Mouse (Mus musculus): Measurements from ENCODE around the gene Gm47189. TPM values are rescaled to one million over a fixed set of nuclear protein-coding genes. Genes with fewer than 3 reads are reported as not detected.
"Not testable (repeated sequence)": the region's sequence is repeated elsewhere in the genome, so short reads cannot be mapped to it uniquely, and the experiment has no call there.

The Gm47189 gene
- polyA plus RNA-seq (2012; rRNA removed): not detected in 2 replicates

DNA sequence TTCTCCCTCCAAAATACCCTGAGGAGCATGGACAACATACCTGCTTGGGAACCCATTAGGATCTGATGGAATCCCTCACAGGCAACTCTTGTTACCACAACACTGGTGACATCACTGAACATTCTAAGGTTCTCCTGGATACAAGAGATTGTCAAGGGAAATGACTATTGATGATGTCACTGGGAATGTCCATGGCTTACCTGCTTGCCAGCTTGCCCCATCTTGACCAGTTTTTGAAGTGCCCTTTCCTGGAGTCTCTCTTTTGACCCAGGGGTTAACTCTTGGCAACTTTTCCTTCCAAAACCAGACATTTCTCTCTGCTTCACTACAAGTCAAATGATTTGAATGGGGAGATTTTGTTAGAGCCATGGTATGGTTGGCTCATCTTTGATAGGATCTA is at the start of gene Gm47189:
TSS of gene Gm47189 (minus strand) at position 101 of the 400 bp plus-strand sequence.
- DNase-seq (ENCODE audit: extremely low spot score in 1 of 2, low spot score in 1 of 2): not testable (repeated sequence)

DNA sequence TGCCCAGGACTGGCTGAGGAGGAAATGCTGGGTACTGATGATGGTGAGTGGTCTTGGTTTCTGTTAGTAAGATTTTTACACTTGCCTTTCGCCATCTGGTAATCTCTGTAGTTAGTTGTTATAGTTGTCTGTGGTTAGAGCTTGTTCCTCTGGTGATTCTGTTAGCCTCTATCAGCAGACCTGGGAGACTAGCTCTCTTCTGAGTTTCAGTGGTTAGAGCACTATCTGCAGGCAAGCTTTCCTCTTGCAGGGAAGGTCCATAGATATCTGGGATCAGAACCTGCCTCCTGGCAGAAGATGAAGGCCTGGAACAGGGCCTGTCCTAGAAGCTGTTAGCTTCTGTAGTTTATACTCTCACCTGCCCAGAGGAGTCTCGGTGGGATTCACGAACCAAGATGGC is 16.3 kb downstream of the Gm47189 start:
- not testable (repeated sequence) for DNase-seq (ENCODE audit: extremely low spot score in 1 of 2, low spot score in 1 of 2)

DNA sequence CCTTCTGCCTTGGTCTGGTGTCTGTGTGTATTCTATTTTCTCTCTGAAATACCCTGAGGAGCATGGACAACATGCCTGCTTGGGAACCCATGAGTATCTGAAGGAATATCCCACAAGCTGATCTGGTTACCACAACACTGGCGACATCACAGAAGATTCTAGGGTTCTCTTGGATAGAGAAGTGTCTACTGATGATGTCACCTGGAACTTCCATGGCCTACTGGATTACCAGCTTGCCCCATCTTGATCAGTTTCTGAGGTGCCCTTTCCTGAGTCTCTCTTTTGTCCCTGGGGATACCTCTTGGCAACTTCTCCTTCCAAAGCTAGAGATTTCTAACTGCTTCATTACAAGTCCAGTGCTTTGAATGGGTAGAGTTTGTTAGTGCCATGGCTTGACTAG is 21.7 kb downstream of the Gm47189 start, which contains the start of gene Gm7929:
TSS of gene Gm7929 (minus strand) at position 101 of the 400 bp plus-strand sequence.
- not testable (repeated sequence) for DNase-seq (ENCODE audit: extremely low spot score in 1 of 2, low spot score in 1 of 2)

- DNase-seq (ENCODE audit: extremely low spot score in 1 of 2, low spot score in 1 of 2): not testable (repeated sequence)
Measured at GRCm38 (mm10) chr14:41723437-41723836, 48.8 kb downstream of the Gm47189 start.

DNA sequence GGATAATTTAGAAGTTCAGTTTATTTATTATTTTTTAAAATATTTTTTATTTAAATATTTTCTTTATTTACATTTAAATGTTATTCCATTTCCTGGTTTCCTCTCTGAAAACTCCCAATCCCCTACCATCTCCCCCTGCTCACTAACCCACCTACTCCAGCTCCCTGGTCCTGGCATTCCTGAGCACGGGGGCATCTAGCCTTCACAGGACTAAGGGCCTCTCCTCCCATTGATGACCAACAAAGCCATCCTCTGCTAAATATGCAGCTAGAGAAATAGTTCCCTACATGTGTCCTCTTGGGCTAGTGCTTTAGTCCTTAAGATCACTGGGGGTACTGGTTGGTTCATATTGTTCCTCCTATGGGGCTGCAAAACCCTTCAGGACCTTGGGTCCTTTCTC is 55.1 kb downstream of the Gm47189 start:
- DNase-seq (ENCODE audit: extremely low spot score in 1 of 2, low spot score in 1 of 2): not testable (repeated sequence)

Other genes with a start within 250 kb of the Gm47189 start
- gene Gm7970, start 216.9 kb downstream of the Gm47189 start, polyA plus RNA-seq (2012; rRNA removed): not detected in 2 replicates
- gene 1700049E17Rik2, start 199.2 kb downstream of the Gm47189 start, polyA plus RNA-seq (2012; rRNA removed): not detected in 2 replicates
- not detected in 2 replicates for gene Gm3072, start 147.8 kb downstream of the Gm47189 start, polyA plus RNA-seq (2012; rRNA removed)
- gene Gm3676, start 126.0 kb downstream of the Gm47189 start, polyA plus RNA-seq (2012; rRNA removed): not detected in 2 replicates
- not detected in 2 replicates for gene Gm8068, start 70.6 kb downstream of the Gm47189 start, polyA plus RNA-seq (2012; rRNA removed)
- not detected in 2 replicates for gene Gm7929, start 21.8 kb downstream of the Gm47189 start, polyA plus RNA-seq (2012; rRNA removed)
- not detected in 2 replicates for gene Gm7980, start 134.8 kb upstream of the Gm47189 start, polyA plus RNA-seq (2012; rRNA removed)
- gene 1700049E17Rik1, start 152.5 kb upstream of the Gm47189 start, polyA plus RNA-seq (2012; rRNA removed): not detected in 2 replicates
- gene 1700024B05Rik, start 171.6 kb upstream of the Gm47189 start, polyA plus RNA-seq (2012; rRNA removed): 0.08 TPM in 1 of 2 replicates, not detected in the other
- not detected in 2 replicates for gene Gm6401, start 195.5 kb upstream of the Gm47189 start, polyA plus RNA-seq (2012; rRNA removed)
- gene Gm3543, start 210.9 kb upstream of the Gm47189 start, polyA plus RNA-seq (2012; rRNA removed): not detected in 2 replicates

Data from frontal cortex, adult 2 months (tissue).